Mouse (Mus musculus) E14TG2a.4 (cell line): ENCODE measurements around the gene Cpa4.

Experiments used
- CTCF ChIP-seq: conservative IDR thresholded peaks from 2 replicates; pipeline ENCODE4 v1.5.1; 2014; ENCODE audit warnings: low read length
- POU5F1 ChIP-seq: IDR thresholded peaks from 2 replicates; pipeline ENCODE4 v1.6.1; 2014; ENCODE audit warnings: low read length, borderline replicate concordance

- TF ChIP-seq CTCF (no peak), POU5F1 (no peak)
These were observed 20.9 kb upstream of the Cpa4 start for GRCm38 (mm10) chr6:30547274-30547645.
